Mouse (Mus musculus): ENCODE measurements around the gene Zfp706. TPM values are rescaled to one million over a fixed set of nuclear protein-coding genes. Genes with fewer than 3 reads are reported as not detected.

Zfp706 gene
- total RNA-seq (2021) = 100 to 1,000 TPM; 167 to 183 TPM
- long read RNA-seq, experiment 1, full-length matches to known transcripts = 255 of 259 reads
- long read RNA-seq, experiment 1, partial matches to known transcripts = 0 of 259 reads
- long read RNA-seq, experiment 1, other reads (novel, unspliced or antisense) = 4 of 259 reads
- long read RNA-seq, experiment 2, full-length matches to known transcripts = 238 of 244 reads
- long read RNA-seq, experiment 2, partial matches to known transcripts = 0 of 244 reads
- long read RNA-seq, experiment 2, other reads (novel, unspliced or antisense) = 6 of 244 reads

DNA sequence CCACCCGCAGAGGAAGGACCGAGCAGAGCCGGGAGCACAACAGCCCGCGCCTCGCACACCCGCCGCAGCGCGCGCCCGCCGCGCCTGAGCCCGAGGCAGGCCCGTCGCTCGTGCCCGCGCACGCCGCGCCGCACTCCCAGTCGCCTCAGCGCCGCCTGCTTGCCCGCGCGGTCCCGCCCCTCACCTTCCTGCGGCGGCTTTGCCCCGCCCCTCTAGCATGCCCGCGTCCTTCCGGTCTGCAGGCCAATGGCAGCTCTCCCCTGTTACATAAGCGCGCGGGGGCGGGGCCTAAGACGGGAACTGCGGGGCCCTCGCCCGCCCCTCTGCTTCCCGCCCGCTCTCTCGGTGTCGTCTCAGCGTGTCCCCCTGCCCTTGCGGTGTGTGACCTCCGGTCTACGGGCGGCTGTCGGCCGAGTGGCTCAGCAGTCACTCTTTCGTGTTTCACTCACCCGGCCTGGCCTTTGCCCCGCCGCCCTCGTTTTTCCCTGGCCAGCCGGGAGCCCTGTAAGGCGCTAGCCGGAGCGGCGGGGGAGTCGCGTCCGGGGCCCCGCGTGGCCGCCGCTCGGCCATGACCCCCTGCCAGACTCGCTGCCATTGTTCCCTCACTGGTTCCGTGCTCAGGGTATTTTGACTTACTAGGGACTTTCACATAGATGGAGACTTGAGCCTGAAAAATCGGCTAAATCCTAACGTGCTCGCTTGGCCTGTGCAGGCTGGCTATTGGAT, at the start of gene Zfp706:
Gene Zfp706, minus strand, starts transcription at position 541 of the 726 bp plus-strand sequence.
- peak; percentile 100 for DNase-seq

DNA sequence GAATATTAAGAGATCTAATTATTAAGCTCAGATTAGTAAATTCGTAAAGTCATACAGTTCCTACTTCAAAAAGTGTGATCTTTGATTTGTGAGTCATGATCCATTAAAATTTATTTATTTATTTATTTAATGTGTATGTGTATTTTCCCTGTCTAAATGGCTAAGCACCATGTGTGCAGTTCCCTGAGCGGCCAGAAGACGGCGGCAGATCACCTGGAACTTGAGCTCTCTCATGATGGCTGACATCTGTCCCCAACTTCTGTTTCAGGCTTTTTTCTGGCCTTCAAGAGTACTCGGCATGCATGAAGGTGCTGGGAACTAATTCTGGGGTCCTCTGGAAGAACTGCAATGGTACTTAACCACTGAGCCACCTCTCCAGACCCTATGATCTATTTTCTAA, 47.0 kb upstream of the Zfp706 start:
- DNase-seq = no peak

DNA sequence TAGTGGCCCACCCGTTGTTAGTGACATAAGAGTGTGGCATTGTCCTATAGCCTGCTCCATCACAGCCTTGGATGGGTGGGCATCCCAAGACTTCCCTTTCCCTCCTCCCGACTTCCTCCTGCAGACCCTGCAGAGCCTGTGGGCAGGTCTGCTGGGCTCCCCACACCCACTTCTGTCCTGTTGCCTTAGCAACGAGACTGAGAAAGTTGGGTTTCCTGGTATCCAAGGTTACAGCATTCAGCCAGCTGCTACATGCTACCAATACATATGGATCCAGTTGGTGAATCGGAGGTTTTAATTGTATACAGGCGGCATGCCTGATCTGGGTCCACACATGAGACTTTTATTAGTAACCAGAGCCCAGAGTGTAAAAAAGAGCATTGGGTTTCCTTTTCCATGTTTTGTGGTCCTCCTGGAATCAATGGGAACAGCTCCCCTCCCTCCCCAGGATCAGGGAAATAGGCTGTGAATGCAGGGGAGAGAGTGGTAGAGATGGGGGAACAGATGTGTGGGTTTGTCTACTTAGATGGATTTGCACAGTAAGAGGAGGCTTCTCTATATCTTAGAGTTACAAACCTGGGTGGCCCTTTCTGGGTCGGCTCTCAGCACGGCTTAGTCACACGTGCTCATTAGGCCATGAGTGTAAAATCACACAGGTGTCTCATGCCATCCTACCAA, 45.7 kb upstream of the Zfp706 start:
- DNase-seq = no peak

DNA sequence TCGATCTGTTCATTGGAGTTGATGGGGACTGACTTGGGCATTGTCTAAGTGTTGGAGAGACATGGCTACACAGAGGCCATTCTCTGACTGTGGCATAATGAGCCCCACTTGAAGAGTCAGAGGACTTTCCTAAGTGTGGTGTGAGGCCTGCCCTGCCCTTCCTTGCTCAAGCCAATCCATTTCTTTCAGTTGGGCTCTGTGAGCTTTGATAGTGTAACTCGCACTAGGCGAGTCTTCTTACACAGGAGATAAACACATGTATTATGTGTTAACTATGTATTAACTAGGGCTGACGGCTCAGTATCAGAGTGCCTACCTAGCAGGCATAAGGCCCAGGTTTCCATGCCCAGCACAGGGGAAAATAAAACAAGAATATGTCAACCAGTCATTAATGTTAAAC, 39.8 kb upstream of the Zfp706 start:
- no peak for DNase-seq

DNA sequence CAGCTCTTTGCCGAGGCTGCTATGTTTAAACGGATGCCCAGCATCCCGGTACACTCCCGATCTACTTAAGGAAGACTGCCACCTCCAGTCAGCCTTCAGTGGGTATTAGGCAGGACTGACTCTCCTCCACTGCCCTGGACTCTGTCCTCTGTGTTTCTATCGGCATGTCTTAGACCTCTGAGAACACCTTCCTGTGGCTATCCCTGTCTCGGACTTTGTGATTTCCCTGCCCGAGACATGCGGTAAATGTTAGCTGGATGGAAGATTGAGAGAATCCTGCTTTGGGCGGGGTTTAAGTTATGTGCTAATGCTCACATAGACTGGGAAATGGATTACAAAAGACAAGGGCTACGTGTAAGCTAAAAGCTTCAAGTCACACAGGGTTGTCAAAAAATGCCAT, 39.0 kb upstream of the Zfp706 start:
- no peak for DNase-seq

DNA sequence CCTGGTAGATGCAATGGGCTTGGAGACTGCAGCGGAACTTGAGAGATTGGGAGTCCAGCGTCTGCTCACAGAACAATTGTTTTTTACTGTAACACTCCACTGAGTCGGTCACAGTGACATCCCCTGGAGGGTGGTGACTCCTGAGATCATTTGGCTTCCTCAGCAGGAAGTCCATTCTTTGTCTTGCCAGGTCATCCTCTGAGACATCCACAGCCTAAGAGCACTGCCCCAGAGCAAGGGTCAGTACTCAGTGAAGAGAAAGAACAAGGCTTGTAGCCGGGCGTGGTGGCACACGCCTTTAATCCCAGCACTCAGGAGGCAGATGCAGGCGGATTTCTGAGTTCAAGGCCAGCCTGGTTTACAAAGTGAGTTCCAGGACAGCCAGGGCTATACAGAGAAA, 38.6 kb upstream of the Zfp706 start:
- DNase-seq = no peak

DNA sequence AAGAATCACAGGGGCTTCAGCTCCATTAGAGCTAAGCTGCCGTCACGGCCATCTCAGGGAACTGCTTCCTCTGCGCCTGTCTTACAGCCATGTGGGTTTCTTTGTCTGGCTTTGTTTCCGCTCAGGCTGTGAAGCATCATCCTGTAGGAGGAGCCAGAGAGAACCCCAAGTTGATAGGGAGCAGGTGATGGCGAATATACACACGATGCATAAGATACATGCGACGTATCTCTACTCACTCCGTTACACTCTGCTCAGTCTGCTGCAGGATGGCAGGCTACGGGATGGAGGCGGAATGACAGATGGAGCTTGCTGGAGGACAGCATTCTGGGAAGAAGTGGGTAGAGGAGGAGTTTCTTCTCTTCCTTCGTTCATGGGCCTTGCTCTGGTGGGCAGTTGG, 37.9 kb upstream of the Zfp706 start:
- DNase-seq = no peak

DNA sequence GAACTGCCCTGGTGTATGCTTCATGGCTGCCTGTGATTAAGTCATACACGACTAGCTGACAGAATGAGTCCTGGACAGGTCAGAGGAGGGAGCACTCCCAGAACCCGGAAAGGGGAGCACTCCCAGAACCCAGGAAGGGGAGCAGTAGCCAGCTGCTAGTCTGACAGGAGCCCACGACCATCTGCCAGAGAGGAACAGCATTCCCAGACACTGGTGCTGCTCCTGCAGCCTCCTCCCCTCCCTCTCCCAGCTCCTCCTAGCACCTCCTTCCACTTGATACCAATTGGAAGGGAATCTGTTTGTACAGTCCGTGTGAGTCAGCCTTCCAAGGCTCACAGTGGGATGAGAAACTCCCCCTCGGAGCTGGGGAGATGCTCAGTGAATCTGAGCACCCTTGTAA, 35.0 kb upstream of the Zfp706 start:
- DNase-seq = no peak

DNA sequence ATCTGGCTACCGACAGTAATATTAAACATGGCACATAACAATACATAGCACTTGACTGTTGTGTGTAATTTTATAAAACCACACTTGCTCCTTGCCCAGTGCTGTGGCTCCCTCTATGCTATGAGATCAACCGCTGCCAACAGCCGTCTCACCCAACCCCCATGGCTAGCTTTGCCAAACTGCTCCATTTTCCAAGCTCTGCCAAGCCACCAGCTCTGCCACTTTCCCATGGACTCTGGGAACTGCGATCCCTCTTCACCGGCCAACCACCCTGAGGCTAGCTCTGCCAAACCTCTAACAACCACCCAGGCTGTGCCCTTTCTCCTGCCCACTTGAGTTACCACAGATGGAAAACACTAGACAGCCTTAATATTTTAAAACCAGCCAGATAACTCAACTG, 33.6 kb upstream of the Zfp706 start:
- DNase-seq = peak; percentile 55

DNA sequence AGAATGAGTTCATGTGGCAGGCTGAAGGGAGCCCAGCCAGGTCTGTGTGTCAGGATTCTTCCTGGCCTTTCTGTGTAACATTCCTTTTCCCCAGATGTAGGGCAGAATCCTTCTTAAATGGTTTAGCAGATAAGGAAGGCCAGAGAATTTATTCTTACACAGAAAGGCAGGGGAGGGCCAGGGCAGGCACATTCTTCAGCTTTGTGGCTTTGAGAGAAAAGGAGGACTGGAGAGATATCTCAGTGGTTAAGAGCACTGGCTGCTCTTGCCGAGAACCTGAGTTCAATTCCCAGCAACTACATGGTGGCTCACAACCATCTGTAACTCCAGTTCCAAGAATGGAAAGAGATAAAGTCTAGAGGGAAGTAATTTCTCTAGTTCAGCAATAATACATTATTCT, 31.1 kb upstream of the Zfp706 start:
- no peak for DNase-seq

DNA sequence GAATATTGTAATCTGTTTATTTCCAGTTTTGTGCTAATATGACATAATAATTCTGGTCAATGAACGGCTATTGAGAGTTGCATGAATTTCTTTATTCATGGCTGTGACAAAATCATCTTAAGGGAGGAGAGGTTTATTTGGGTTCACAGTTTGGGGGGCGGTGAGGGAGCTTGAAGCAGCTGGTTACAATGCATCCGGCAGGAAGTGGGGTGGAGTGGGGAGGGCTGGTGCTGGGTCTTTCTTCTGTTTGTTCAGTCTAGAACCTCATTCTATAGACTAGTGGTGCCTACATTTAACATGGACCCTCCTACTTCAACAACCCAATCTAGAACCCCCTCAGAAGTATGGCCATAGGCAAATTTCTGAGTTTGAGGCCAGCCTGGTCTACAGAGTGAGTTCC, 30.1 kb upstream of the Zfp706 start:
- no peak for DNase-seq

DNA sequence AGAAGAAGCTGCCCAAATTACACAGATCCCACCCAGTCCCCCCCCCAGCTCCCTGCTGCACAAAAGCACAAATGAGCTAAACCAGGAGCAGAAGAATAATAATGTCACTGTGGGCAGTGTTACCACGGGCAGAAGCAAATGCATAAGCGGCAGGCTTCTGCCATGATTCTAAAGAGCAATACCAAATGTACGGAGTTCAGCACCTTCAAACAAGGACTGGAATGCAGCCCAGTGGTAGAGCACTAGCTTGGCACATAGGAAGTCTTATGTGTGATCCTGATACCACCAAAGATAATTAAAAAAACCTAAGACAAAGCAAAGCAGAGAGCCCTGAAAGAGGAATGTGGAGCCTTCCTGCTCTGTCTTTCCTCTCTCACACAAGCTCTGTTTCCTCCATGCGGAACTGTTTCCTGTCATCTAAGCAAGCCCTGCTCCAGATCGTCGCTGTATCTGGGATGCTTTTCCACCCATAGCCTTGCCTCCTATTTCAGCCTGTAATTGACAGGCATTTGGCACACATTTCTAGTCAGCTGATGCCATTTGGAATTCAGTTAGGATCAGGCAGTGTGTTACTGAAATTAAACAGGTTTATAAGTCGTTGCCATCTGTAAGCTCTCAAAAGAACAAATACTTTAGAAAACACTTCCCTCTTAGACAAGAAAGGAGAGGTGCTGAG, 29.0 kb upstream of the Zfp706 start:
- no peak for DNase-seq

DNA sequence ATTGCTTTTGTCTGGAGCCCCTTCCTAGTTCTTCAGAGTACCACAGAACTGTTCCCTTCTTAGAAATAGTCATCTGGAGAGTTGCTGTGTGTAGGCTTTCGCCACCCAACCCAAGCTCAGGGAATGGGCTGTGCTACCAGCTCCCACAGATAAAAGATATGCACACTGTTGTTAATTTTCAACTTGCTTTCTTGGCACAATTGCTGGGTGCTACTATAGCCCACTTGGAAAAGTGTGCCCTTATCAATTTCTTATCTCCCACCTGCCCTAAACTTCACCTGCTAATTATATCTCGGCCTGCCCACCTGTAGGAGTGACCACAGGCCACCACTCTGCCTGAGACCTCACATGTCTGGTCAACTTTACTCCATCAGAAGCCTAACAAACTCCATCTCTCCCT, 26.6 kb upstream of the Zfp706 start:
- no peak for DNase-seq

DNA sequence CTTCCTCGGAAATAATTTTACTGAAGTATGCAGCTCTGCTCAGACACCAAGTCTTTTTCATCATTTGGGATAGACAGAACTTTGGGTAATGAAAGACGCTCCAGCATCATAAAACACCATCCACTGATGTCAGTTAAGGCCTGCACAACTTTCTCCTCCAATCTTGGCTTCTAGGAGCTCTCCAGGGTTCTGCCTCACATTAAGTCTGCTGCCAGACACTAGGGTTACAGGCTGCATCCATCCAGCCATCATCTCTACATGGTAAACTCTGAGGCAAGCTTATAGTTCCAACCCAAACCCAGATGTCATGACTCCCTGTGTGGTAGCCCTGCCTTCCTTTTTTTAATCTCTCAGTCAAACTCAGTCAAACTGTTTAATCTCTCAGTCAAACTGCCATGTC, 25.9 kb upstream of the Zfp706 start:
- DNase-seq = no peak

DNA sequence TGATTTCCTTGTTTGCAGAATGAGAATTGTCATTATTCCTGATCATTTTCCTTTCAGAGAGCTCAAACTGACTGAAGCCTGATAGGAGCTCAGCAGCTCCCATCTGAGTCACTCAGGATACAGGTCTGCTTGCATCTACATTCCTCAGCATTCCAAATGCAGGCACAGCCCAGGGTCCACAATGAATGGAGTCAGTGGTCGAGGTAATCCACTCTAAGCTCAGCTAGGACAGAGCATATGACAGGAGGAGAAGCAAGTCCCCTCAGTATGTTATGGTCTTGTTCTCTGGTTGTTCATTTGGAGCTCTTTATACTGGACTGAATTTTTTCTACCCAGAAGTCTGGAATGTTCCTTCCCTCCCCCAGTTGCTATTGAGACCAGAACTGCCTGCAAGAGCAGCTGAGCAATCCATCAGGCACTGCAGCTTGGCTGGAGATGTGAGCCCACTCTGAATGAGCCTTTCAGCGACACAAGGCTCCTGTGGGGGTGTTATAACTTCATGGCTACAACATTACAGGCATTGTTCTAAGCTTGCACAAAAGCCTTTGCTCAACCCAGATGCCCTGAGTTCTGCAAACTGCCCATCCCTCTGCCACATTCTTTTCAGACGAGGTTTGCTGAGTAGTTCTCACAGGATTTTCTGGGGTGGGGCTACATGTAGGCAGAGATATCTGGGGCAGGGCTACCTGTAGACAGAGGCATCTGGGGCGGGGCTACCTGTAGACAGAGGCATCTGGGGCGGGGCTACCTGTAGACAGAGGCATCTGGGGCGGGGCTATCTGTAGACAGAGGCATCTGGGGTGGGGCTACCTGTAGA, 24.0 kb upstream of the Zfp706 start:
- no peak for DNase-seq

DNA sequence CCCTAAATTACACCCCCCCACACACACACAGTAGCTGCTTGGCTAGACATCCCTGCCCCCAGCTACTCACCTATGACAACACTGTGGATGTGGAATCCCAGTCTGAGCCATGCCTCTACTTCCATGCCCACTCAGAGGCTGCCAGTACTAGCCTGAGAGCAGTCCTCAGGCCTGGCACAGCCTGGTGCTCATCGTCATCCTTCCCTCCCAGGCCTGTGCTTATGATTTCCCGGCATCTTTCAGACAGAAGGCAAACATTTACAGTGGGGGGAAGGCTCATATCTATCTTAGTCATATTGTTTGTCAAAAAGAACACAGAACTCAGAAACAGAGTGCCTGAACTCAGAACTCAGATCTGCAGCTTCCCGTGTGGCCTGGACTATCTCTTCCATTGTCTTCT, 23.4 kb upstream of the Zfp706 start:
- DNase-seq = no peak

DNA sequence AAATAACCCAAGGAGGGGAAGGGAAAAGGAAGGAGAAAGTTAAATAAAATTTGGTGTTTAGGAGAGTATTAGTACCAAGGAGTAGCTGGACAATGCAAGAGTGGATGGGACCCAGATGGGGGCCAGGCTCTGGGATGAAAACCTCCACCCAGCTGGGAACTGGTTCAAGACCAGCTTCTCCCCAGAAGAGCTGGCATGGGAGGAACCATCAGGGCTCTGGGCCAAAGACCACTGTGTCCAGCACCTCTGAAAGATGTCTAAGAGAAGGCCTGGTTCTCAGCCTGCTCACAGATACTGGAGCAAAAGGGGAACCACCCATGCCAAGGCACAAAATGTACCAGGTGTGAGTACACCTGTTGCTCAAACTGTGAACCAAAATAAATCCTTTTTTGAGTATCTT, 20.4 kb upstream of the Zfp706 start:
- no peak for DNase-seq

DNA sequence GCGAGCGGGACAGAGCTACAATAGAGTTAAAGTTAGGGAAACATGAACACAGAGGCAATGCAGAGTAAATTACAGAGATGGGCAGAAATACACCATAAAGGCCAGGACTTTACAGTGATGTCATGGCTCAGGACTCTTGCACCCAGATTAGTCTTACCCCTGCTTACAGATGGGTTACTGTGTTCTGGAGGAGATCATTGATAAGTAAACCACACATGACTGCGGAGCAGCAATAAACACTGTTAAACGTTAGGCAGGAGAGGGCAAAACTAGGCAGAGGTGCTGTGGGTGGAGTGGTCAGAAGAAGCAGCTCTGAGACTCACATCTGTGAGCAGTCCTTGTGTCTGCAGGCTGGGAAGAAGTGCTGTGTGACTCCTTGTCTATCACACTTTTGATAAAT, 18.9 kb upstream of the Zfp706 start:
- no peak for DNase-seq

DNA sequence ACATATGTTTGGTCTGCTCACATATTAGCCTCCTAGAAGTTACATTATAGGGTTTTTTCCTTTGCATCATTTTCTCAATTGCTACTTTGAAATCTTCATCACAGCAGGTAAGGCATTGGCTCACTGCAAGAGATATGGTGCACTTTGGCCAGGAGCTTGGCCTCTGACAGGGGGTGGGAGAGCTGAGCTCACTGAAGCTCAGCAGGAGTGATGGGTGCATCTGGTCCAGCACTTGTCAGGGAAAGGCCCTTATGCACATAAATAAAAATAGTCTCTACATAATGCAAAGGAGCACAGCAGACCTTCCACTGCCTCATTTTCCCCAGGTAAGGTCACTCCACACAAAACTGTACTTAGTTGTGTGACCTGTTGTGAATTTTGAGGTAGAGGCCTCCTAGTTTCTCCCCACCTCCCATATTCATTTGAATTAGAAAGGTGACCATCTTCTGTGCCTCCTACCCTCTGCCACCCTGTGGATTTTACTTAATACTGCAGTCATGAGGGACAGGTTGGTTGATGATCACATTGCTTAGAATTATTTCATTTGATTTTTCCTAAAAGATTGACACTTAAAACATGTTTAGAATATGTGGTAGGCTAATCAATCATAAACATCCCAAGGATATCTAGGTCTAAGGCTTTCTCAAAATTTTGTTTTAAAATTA, 13.1 kb upstream of the Zfp706 start:
- DNase-seq = no peak

DNA sequence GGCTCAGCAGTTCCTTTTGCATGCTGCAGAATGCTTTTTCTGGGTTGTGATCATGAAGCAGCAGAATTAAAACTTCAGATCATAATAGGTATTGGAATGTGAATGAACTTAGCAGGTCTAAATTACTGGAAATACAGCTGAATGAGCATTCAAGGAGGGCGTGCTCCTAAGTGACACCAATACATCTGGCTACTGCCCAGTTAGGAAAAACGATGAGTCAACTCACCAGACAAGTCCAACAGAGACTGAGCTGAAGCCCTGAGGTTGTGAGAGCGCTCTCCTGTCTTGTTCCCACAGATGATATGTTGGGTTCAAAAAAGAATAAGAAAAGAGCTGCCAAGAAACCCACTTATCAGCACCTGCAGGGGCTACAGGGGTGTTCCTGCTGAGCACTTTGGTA, 11.9 kb upstream of the Zfp706 start:
- no peak for DNase-seq

DNA sequence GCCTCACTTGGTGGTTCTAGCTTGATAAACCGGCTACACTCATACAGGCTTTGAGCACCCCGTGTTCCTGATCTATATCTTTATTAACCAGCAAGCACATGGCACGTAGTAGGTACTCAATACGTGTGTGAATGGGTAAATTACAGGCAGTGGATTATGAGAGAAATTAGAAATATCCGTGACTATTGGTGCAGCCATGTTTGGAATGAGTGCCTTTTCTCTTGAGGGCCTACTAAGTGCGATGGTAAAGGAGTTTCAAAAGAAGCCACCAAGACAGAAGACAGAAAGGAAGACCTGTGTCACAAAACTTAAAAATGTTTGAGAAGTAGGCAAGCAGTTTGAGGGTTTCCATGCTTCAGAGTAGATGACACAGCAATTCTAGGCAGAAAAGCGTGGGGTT, 4.3 kb upstream of the Zfp706 start:
- DNase-seq = no peak

DNA sequence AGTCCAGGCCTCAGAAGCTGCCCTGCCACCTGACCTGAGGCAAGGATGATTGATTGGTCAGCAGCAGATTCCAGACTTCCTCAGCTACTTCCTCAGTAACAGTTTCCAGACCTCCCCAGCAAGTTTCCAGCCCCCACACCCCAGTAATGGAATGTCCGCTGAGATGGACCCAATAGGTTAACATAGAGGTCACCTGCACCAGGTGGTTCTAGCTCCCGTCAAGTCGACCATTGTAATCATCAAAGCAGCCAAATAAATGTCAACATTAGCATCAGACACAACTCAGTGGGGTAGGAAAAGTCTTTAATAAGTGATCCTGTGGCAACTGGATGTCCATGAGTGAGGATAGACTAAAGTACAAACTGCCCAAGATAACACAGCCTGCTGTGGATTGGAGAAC, 3.7 kb upstream of the Zfp706 start:
- DNase-seq = no peak
